Mouse (Mus musculus): ENCODE results near the gene Stx8. TPM values are rescaled to one million over a fixed set of nuclear protein-coding genes. Genes with fewer than 3 reads are reported as not detected.

The Stx8 gene
- total and polyA plus RNA-seq, 3 experiments = 29.5 to 152 (median 30.9) TPM

DNA sequence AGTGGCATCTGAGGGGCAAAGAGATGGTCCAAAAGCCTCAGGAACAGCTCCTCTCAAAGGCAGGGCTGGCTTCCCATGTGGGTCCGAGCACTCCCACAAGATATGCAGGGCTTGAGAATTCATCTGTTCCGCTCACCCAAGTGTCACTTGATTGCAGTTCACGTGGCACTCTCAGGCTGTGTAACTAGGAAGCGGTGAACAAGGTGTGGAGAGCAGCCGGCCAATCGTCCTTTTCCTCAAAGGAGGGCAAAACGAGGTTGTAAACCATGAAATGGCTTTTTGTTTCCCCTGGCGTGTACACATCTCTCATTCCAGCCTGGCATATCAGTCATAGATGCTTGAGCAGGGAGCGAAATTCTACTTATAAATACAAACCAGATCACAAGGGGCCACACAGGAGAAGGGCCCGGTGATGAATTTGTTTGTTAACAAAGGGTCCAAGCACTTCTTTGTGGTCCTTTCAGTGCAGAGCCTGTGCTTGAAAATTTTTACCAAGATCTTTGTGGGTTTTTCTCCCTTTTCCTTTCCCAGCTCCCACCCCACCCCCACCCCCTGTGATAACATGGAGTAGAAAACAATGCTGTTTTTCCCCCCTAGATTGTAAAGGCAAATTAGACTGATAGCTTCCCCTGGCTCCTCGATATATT, 147.6 kb downstream of the Stx8 start:
- no peak overlapping the region for H3K27ac ChIP-seq (ENCODE audit: control insufficient read depth, low read depth, low read length)
- DNase-seq (ENCODE audit: low read depth, low spot score) = no peak
- H3K9ac ChIP-seq (ENCODE audit: control insufficient read depth, low read depth, low read length, poor library complexity, severe bottlenecking) = no peak overlapping the region
- H3K4me1 ChIP-seq (ENCODE audit: control insufficient read depth in 1 of 2, insufficient read depth in 2 of 2, low read length in 2 of 2) = peaks cover 0 to 15% of the 10 kb centered on the region in 2 experiments
- TF ChIP-seq MAZ (IDR thresholded peaks at IDR 0.05; ENCODE audit: low read depth, low read length) = no peak
- TF ChIP-seq SIN3A (IDR thresholded peaks at IDR 0.05; ENCODE audit: low read length) = no peak
- TF ChIP-seq EP300 (IDR thresholded peaks at IDR 0.05; ENCODE audit: low read depth in 1 of 2, low read length in 2 of 2) = no peak
- TF ChIP-seq POLR2A (IDR thresholded peaks at IDR 0.05; ENCODE audit: control insufficient read depth in 1 of 2, insufficient read depth in 1 of 2, low read depth in 1 of 2, low read length in 2 of 2, poor library complexity in 1 of 2) = no peak
- no peak for TF ChIP-seq NELFE (IDR thresholded peaks at IDR 0.05; ENCODE audit: low read depth, low read length)
- TF ChIP-seq POLR2AphosphoS2 (IDR thresholded peaks at IDR 0.05; ENCODE audit: low read length) = no peak
- TF ChIP-seq USF2 (IDR thresholded peaks at IDR 0.05; ENCODE audit: borderline replicate concordance in 1 of 2, insufficient read depth in 1 of 2, low read depth in 1 of 2, low read length in 2 of 2) = no peak
- peaks cover 0 to 16% of the 10 kb centered on the region in 2 experiments; a peak in 2 of 4 replicates for H3K36me3 ChIP-seq (ENCODE audit: control insufficient read depth in 1 of 2, insufficient read depth in 2 of 2, low read length in 2 of 2)
- no peak overlapping the region for H3K4me3 ChIP-seq (ENCODE audit: control insufficient read depth in 1 of 2, insufficient read depth in 1 of 2, low read depth in 2 of 2, low read length in 2 of 2)
- H3K9me3 ChIP-seq (replicated peaks; ENCODE audit: insufficient read depth, low read length) = no peaks in the 10 kb centered on the region
- no peaks in the 10 kb centered on the region for H3K27me3 ChIP-seq (ENCODE audit: control insufficient read depth in 1 of 2, insufficient read depth in 2 of 2, low read length in 2 of 2)
- no peaks in the 10 kb centered on the region for H3K79me2 ChIP-seq (ENCODE audit: control insufficient read depth, insufficient read depth, low read length, poor library complexity)

DNA sequence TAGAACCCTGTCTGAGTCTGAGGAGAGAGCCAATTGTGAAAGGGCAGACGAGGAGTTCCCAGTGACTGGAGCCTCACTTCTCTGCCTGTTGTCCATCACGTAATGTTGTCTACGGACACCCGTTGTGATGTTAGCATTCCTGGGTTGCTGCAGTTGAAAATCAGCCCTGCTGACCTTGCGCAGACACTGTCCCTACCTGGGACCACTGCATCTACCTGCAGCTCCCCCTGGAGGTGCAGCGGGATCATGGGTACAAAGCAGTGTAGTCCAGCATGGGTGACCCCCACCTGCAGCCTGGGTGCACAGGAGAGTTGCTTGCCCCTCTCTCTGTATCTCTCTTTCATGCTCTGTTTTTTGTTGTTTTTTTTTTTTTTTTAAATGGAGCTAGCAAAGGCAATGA, 148.2 kb downstream of the Stx8 start:
- Histone ChIP-seq H3K9ac (ENCODE audit: control insufficient read depth, low read depth, low read length, poor library complexity, severe bottlenecking) (no peak overlapping the region), H3K27me3 (ENCODE audit: control insufficient read depth in 1 of 2, insufficient read depth in 2 of 2, low read length in 2 of 2) (no peaks in the 10 kb centered on the region), H3K4me1 (ENCODE audit: control insufficient read depth in 1 of 2, insufficient read depth in 2 of 2, low read length in 2 of 2) (peaks cover 4 to 21% of the 10 kb centered on the region in 2 experiments), H3K9me3 (replicated peaks; ENCODE audit: insufficient read depth, low read length) (no peaks in the 10 kb centered on the region), H3K36me3 (ENCODE audit: control insufficient read depth in 1 of 2, insufficient read depth in 2 of 2, low read length in 2 of 2) (peaks cover 0 to 21% of the 10 kb centered on the region in 2 experiments; a peak in 2 of 4 replicates), H3K27ac (ENCODE audit: control insufficient read depth, low read depth, low read length) (no peak overlapping the region), H3K79me2 (ENCODE audit: control insufficient read depth, insufficient read depth, low read length, poor library complexity) (no peaks in the 10 kb centered on the region), H3K4me3 (ENCODE audit: control insufficient read depth in 1 of 2, insufficient read depth in 1 of 2, low read depth in 2 of 2, low read length in 2 of 2) (no peak overlapping the region)
- no peak for DNase-seq (ENCODE audit: low read depth, low spot score)
- TF ChIP-seq CTCF (IDR thresholded peaks at IDR 0.05 in 2 of 3, conservative IDR thresholded peaks at IDR 0.05 in 1 of 3; ENCODE audit: control insufficient read depth in 1 of 3, insufficient read depth in 1 of 3, low read depth in 2 of 3, low read length in 3 of 3, poor library complexity in 1 of 3, severe bottlenecking in 1 of 3) = peak in 2 of 3 experiments; percentile 25 to 34; a peak in 3 of 6 replicates
- TF ChIP-seq MEF2A (IDR thresholded peaks at IDR 0.05; ENCODE audit: extremely low read depth, insufficient replicate concordance, low read depth, low read length, poor library complexity, severe bottlenecking) = no peak

DNA sequence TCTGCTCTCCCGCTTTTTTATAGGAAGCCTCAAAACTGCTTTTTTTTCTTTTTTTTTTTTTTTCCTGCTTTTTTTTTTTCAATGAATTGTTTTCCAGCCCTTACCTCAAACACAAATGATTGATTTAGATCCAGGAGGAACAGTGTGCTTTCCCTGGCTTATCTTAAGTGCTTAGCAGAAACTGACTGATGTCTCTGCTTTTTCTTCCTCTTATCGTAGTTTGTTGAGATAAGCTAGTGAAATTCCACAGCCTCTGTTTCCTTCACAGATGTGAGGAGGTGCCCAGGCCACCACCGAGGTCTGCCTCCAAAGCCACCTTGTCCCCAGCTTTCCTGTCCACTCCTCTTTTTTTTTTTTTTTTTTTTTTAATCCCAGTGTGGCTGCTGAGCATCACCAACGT, 150.2 kb downstream of the Stx8 start:
- Histone ChIP-seq H3K9me3 (replicated peaks; ENCODE audit: insufficient read depth, low read length) (no peaks in the 10 kb centered on the region), H3K4me3 (ENCODE audit: control insufficient read depth in 1 of 2, insufficient read depth in 1 of 2, low read depth in 2 of 2, low read length in 2 of 2) (no peak overlapping the region), H3K27ac (ENCODE audit: control insufficient read depth, low read depth, low read length) (no peak overlapping the region), H3K9ac (ENCODE audit: control insufficient read depth, low read depth, low read length, poor library complexity, severe bottlenecking) (no peak overlapping the region), H3K4me1 (ENCODE audit: control insufficient read depth in 1 of 2, insufficient read depth in 2 of 2, low read length in 2 of 2) (peaks cover 4 to 24% of the 10 kb centered on the region in 2 experiments), H3K27me3 (ENCODE audit: control insufficient read depth in 1 of 2, insufficient read depth in 2 of 2, low read length in 2 of 2) (no peaks in the 10 kb centered on the region), H3K79me2 (ENCODE audit: control insufficient read depth, insufficient read depth, low read length, poor library complexity) (no peaks in the 10 kb centered on the region), H3K36me3 (ENCODE audit: control insufficient read depth in 1 of 2, insufficient read depth in 2 of 2, low read length in 2 of 2) (peaks cover 0 to 21% of the 10 kb centered on the region in 2 experiments; a peak in 2 of 4 replicates)
- TF ChIP-seq EP300 (IDR thresholded peaks at IDR 0.05; ENCODE audit: low read depth in 1 of 2, low read length in 2 of 2) (peak; percentile 7 to 39; a peak in 2 of 4 replicates), ZNF384 (IDR thresholded peaks at IDR 0.05; ENCODE audit: low read depth, low read length) (peak; percentile 51; the same call in 1 of the 2 replicates), RCOR1 (IDR thresholded peaks at IDR 0.05; ENCODE audit: low read depth, low read length) (0 out of 2 replicates have a peak, but pooled peaks have one; percentile 18), CTCF (IDR thresholded peaks at IDR 0.05 in 2 of 3, conservative IDR thresholded peaks at IDR 0.05 in 1 of 3; ENCODE audit: control insufficient read depth in 1 of 3, insufficient read depth in 1 of 3, low read depth in 2 of 3, low read length in 3 of 3, poor library complexity in 1 of 3, severe bottlenecking in 1 of 3) (no peak), ZMIZ1 (IDR thresholded peaks at IDR 0.05; ENCODE audit: low read depth, low read length) (no peak), GATA1 (IDR thresholded peaks at IDR 0.05; ENCODE audit: low read depth, low read length) (peak; percentile 57)
- peak; percentile 14 for DNase-seq (ENCODE audit: low read depth, low spot score)
